Mouse (Mus musculus): ENCODE results near the gene Rexo2. TPM values are rescaled to one million over a fixed set of nuclear protein-coding genes. Genes with fewer than 3 reads are reported as not detected.

Gene Rexo2
- polyA plus RNA-seq, 1 experiment from 2014 or later: 76.5 TPM

Small RNA genes lying within 50 kb of the gene (microRNA-seq; reads per million reads assigned to microRNA genes)
- gene Gm23653: not detected

Other genes starting within 250 kb of the Rexo2 start
- 1.1 and 1.6 TPM in 2 replicates for gene Nxpe2, start 127.2 kb downstream of the Rexo2 start, polyA plus RNA-seq (2014; fragmentation: Nextera tagmentation; extraction: Ambion mirVana)
- gene Rbm7, start 14.7 kb upstream of the Rexo2 start, polyA plus RNA-seq (2014; fragmentation: Nextera tagmentation; extraction: Ambion mirVana): 124 and 126 TPM in 2 replicates
- 31.8 and 32.1 TPM in 2 replicates for gene Gm5617, start 14.8 kb upstream of the Rexo2 start, polyA plus RNA-seq (2014; fragmentation: Nextera tagmentation; extraction: Ambion mirVana)
- 0.52 and 0.62 TPM in 2 replicates for gene Nnmt, start 124.5 kb upstream of the Rexo2 start, polyA plus RNA-seq (2014; fragmentation: Nextera tagmentation; extraction: Ambion mirVana)